Mouse (Mus musculus) kidney, adult 2 months (tissue): Measurements from ENCODE around the gene Sbsn. TPM values are rescaled to one million over a fixed set of nuclear protein-coding genes. Genes with fewer than 3 reads are reported as not detected.
A peak's percentile ranks its signal among the peaks of the same experiment; 100 is the strongest.

Experiments used
- DNase-seq: peaks from one replicate; pipeline ENCODE4 v3.0.0; 2021
- H3K27ac ChIP-seq: fragments of 200-500 bp; 2 replicates; pipeline ENCODE4 v1.5.1; 2012; ENCODE audit warnings: low read depth, low read length, control low read depth, inconsistent platforms; ENCODE audit not compliant: insufficient read depth
- H3K27me3 ChIP-seq: fragments of 200-500 bp; replicated peaks from 2 replicates; pipeline ENCODE4 v1.6.1; 2012; ENCODE audit warnings: mild to moderate bottlenecking, moderate library complexity, low read length, inconsistent platforms; ENCODE audit not compliant: control insufficient read depth, insufficient read depth
- H3K36me3 ChIP-seq: fragments of 200-500 bp; 2 replicates; pipeline ENCODE4 v1.6.1; 2012; ENCODE audit warnings: mild to moderate bottlenecking, moderate library complexity, low read length, inconsistent platforms; ENCODE audit not compliant: control insufficient read depth, insufficient read depth
- H3K4me1 ChIP-seq: fragments of 200-500 bp; 2 replicates; pipeline ENCODE4 v1.6.1; 2011; ENCODE audit warnings: low read length; ENCODE audit not compliant: control insufficient read depth, insufficient read depth
- H3K4me3 ChIP-seq: fragments of 200-500 bp; 2 replicates; pipeline ENCODE4 v1.5.1; 2011; ENCODE audit warnings: mild to moderate bottlenecking, low read depth, low read length, control low read depth; ENCODE audit not compliant: insufficient read depth
- CTCF ChIP-seq: fragments of 200-500 bp; conservative IDR thresholded peaks from 2 replicates; pipeline ENCODE4 v1.5.1; 2011; ENCODE audit warnings: low read depth, mild to moderate bottlenecking, control low read depth, low read length, moderate library complexity, mixed read lengths; ENCODE audit not compliant: insufficient read depth, insufficient read length
- POLR2A ChIP-seq: fragments of 200-500 bp; IDR thresholded peaks from one replicate; pipeline ENCODE4 v1.6.1; 2011; ENCODE audit warnings: low read depth, low read length, control low read depth
- WGBS: fragments of 180-500 bp; shearing (Covaris S2); methylation state at CpG from one replicate; pipeline ENCODE4 v1.1.7; 2018; 5-methylcytosine and 5-hydroxymethylcytosine counted together
- polyA plus RNA-seq: library from polyadenylated mRNA; depleted of rRNA; stranded (reverse); fragments of >200 nt; gene quantifications from 2 replicates; pipeline ENCODE4 v1.2.3, GENCODE M21; 2012

The Sbsn gene
- polyA plus RNA-seq, 1 experiment: 1.4 TPM

DNA sequence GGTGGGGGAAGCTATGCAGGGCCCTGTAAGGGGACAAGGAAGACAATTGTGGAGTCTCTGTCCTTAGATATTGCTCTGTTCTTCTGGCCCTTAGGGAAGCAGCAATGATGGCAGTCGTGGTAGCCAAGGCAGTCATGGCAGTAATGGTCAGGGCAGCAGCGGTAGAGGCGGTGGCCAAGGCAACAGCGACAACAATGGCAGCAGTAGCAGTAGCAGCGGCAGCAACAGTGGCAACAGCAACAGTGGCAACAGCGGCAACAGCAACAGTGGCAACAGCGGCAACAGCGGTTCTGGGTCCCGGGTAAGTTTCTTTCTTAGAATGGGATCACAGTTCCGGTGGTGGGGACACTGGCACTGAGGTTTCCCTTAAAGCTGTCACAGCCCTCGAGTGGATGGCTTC is 13.9 kb downstream of the Sbsn start:
- H3K27me3 ChIP-seq: no peaks in the 10 kb centered on the region
- no peaks in the 10 kb centered on the region for H3K4me1 ChIP-seq
- 37% methylated on average over 11 of the region's 11 CpGs for WGBS
- no peak for DNase-seq
- H3K36me3 ChIP-seq: no peaks in the 10 kb centered on the region
- no peak overlapping the region for H3K4me3 ChIP-seq
- TF ChIP-seq POLR2A (no peak), CTCF (no peak)
- no peak overlapping the region for H3K27ac ChIP-seq

DNA sequence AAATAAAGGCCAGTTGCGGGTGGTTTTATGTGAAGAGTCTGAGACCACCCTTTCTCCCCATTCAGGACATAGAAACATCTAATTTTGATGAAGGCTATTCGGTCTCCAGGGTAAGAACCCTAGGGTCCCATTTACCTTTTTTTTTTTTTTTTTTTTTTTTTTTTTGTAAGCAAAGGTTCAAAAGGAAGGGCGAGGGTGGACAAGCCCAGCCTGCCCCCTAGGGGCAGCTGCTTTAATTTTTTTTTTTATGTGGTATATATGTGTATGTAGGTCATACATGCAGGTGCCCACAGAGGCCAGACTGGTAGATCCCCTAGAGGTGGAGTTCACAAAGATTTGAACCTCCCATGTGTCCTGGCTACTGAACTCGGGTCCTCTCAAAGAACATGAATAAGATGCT is 15.1 kb downstream of the Sbsn start:
- Histone ChIP-seq H3K4me3 (no peak overlapping the region), H3K4me1 (no peaks in the 10 kb centered on the region), H3K27ac (no peak overlapping the region), H3K36me3 (no peaks in the 10 kb centered on the region), H3K27me3 (no peaks in the 10 kb centered on the region)
- TF ChIP-seq POLR2A (no peak), CTCF (0 out of 2 replicates have a peak, but pooled peaks have one; percentile 4)
- no peak for DNase-seq
- 93% methylated on average over 4 of the region's 4 CpGs for WGBS

- Histone ChIP-seq H3K4me3 (no peak overlapping the region), H3K4me1 (no peaks in the 10 kb centered on the region), H3K36me3 (no peaks in the 10 kb centered on the region), H3K27me3 (no peaks in the 10 kb centered on the region), H3K27ac (no peak overlapping the region)
- WGBS: 40% methylated on average over 9 of the region's 9 CpGs
- no peak for TF ChIP-seq CTCF
- no peak for TF ChIP-seq POLR2A
- DNase-seq: no peak
Observed at GRCm38 (mm10) chr7:30769236-30769635, 18.0 kb downstream of the Sbsn start.

- Histone ChIP-seq H3K27ac (no peak overlapping the region), H3K4me3 (no peak overlapping the region), H3K27me3 (no peaks in the 10 kb centered on the region), H3K4me1 (no peaks in the 10 kb centered on the region), H3K36me3 (no peaks in the 10 kb centered on the region)
- 75% methylated on average over 9 of the region's 9 CpGs for WGBS
- TF ChIP-seq CTCF (no peak), POLR2A (no peak)
- no peak for DNase-seq
Observed at GRCm38 (mm10) chr7:30776104-30776503, 24.8 kb downstream of the Sbsn start.

- TF ChIP-seq CTCF: no peak
- no peak for TF ChIP-seq POLR2A
- H3K4me3 ChIP-seq: no peak overlapping the region
- 73% methylated on average over 7 of the region's 7 CpGs for WGBS
- no peaks in the 10 kb centered on the region for H3K4me1 ChIP-seq
- H3K36me3 ChIP-seq: no peaks in the 10 kb centered on the region
- H3K27ac ChIP-seq: no peak overlapping the region
- no peak for DNase-seq
- no peaks in the 10 kb centered on the region for H3K27me3 ChIP-seq
Observed at GRCm38 (mm10) chr7:30777081-30777579, 25.9 kb downstream of the Sbsn start.

GRCm38 (mm10) chr7:30777911-30778310 is 26.6 kb downstream of the Sbsn start:
- Histone ChIP-seq H3K4me3 (no peak overlapping the region), H3K4me1 (no peaks in the 10 kb centered on the region), H3K27me3 (no peaks in the 10 kb centered on the region), H3K27ac (no peak overlapping the region), H3K36me3 (no peaks in the 10 kb centered on the region)
- TF ChIP-seq POLR2A: no peak
- no peak for TF ChIP-seq CTCF
- no peak for DNase-seq
- WGBS: 77% methylated on average over 1 of the region's 1 CpGs

GRCm38 (mm10) chr7:30781792-30782191 is 30.5 kb downstream of the Sbsn start:
- Histone ChIP-seq H3K27me3 (no peaks in the 10 kb centered on the region), H3K4me1 (no peaks in the 10 kb centered on the region), H3K27ac (no peak overlapping the region), H3K36me3 (no peaks in the 10 kb centered on the region), H3K4me3 (no peak overlapping the region)
- TF ChIP-seq POLR2A: no peak
- peak; percentile 67 for TF ChIP-seq CTCF
- 64% methylated on average over 4 of the region's 4 CpGs for WGBS
- peak; percentile 13 for DNase-seq

GRCm38 (mm10) chr7:30782658-30783057 is 31.4 kb downstream of the Sbsn start:
- Histone ChIP-seq H3K4me3 (no peak overlapping the region), H3K4me1 (no peaks in the 10 kb centered on the region), H3K36me3 (no peaks in the 10 kb centered on the region), H3K27me3 (no peaks in the 10 kb centered on the region), H3K27ac (no peak overlapping the region)
- 78% methylated on average over 3 of the region's 3 CpGs for WGBS
- DNase-seq: no peak
- no peak for TF ChIP-seq POLR2A
- TF ChIP-seq CTCF: no peak
